Mouse (Mus musculus) layer of hippocampus, adult 2 months (tissue): ENCODE results near the gene Rora. TPM values are rescaled to one million over a fixed set of nuclear protein-coding genes. Genes with fewer than 3 reads are reported as not detected.

Experiments
- DNase-seq, 2 experiments: peaks; one replicate each; pipeline ENCODE4 v3.0.0; 2022; ENCODE audit warnings: low spot score in 2 of 2
- H3K27ac ChIP-seq: fragments of 200-600 bp; 2 replicates; pipeline ENCODE4 v1.8.1; 2022
- H3K4me3 ChIP-seq: fragments of 200-600 bp; 2 replicates; pipeline ENCODE4 v1.8.1; 2022; ENCODE audit warnings: mild to moderate bottlenecking
- CTCF ChIP-seq: fragments of 200-600 bp; conservative IDR thresholded peaks from 2 replicates; pipeline ENCODE4 v1.8.1; 2022; ENCODE audit warnings: antibody characterized with exemption, mild to moderate bottlenecking, moderate library complexity
- total RNA-seq, 2 experiments: library from RNA; stranded (reverse); gene quantifications; 2 replicates each; pipeline ENCODE4 v1.2.3; 2021

Rora gene
- total RNA-seq, 2 experiments from 2014 or later = 32.0 to 35.6 TPM

DNA sequence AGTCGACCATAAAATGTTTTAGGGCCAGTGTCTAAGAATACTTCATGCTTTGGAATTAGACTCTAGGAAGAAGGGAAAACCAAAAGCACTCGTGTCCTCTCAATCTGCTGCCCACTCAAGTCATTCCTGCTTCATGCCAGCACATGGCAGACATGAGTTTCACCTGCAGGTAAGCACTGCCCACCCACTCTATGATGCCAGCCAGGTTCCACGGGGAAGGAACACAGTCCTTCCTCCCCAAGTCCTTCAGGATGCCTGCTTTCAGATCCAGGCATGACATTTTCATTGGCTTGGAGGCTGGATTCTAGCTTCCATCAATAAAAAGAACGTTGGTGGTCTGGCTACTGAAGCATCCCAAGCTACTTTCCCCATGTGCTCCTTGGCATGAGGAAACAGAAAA, 166.4 kb downstream of the Rora start:
- H3K4me3 ChIP-seq = no peak overlapping the region
- TF ChIP-seq CTCF = no peak
- no peak overlapping the region for H3K27ac ChIP-seq
- no peak for DNase-seq

DNA sequence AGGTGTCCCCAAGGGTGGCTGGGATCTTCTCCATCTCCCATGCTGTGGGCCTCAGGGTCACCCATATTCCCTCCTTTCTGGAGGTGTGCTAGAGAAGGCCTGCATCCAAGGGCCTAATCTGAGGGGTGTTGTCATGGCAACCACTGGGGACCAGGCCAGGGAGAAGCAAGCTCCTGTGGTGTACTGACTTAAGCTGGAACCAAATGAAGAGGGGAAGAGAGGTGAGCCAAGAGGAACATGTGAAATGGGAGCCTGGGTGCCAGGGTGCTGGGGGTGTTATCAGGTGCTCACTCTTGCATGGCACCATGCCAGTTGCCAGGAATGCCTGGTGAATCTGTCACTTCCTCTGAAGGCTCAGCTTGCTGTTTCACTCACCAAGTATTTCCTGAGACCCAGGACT, 166.9 kb downstream of the Rora start:
- no peak for DNase-seq
- Histone ChIP-seq H3K27ac (no peak overlapping the region), H3K4me3 (no peak overlapping the region)
- no peak for TF ChIP-seq CTCF

GRCm38 (mm10) chr9:68821388-68821787, 167.8 kb downstream of the Rora start:
- Histone ChIP-seq H3K27ac (no peak overlapping the region), H3K4me3 (no peak overlapping the region)
- TF ChIP-seq CTCF = no peak
- DNase-seq = no peak

DNA sequence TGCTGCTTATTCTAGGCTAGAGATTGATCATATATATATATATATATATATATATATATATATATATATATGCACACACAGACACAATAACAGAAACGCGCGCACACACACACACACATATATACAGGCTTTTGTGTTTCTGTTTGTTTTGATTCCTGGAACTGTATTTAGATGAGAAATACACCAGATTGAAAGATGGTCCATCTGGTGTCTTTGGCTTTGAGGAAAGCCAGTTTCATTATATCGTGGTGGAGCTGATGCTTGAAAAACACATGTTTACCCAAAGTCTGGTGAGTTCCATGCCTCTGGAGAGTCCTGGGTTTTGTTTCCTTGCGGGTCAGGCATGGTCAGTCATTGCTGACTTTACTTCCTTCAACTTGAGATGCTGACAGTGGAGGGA, 169.7 kb downstream of the Rora start:
- TF ChIP-seq CTCF = no peak
- no peak overlapping the region for H3K4me3 ChIP-seq
- peak in 1 of 2 experiments; percentile 10 for DNase-seq
- no peak overlapping the region for H3K27ac ChIP-seq

- Histone ChIP-seq H3K4me3 (no peak overlapping the region), H3K27ac (no peak overlapping the region)
- DNase-seq = no peak
- no peak for TF ChIP-seq CTCF
Measured at GRCm38 (mm10) chr9:68825107-68825506, 171.5 kb downstream of the Rora start.

DNA sequence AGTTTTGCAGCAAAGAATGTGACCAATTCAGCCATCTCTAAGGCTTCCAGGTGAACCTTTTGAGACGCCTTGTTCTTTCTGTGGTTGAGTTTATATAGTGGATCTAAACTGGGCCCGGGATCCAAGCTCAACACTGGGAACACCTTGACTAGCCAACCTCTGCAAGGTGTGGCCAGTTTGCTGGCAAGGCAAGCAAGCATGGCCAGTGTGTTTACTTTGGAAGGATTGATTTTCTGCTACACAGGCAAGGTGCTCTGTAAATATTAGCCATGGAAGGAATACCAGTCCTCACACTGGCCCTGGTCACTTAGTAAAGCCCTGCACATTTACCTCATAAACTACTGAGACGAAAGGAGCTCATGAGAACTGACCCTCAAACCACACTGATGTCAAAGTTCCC, 172.3 kb downstream of the Rora start:
- DNase-seq = no peak
- H3K27ac ChIP-seq = no peak overlapping the region
- H3K4me3 ChIP-seq = no peak overlapping the region
- TF ChIP-seq CTCF = no peak

DNA sequence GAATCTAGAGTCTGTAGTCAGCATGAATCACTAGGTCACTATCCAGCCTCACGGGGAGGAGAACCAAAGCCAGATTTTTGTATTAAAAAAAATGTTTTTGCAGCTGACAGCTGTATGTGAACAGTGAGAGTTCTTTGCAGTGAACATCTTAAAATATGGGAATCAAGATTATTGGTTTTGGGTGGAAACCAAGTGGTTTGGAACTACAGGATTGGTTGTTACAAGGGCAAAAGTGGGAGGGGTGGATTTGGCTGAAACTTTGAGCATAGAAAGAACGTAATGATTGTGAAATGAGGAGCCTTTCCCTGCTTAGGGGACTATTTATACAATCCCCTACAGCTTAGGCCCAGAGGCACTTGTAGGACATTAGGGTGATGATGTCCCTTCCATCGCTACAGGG, 173.9 kb downstream of the Rora start:
- no peak overlapping the region for H3K4me3 ChIP-seq
- TF ChIP-seq CTCF = no peak
- no peak overlapping the region for H3K27ac ChIP-seq
- DNase-seq = no peak

DNA sequence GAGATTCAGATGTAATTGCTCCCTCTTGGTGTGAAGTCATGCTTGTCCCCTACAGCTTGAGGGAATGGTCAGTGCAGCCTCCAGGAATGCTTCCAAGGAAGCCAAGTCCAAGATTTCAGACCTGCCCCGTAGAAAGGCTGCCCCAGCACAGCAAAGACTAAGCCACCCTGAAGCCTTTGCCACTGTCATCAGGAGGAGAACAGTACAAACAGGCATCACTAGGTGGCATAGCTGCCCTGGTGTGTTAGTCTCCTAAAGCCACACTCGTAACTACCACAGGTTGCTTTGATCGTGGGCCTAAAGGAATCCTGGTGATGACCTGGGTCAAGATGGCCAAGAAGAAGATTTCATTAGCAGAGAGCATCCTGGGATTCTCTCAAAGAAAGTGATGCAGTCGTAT, 176.3 kb downstream of the Rora start:
- peak; percentile 82 for TF ChIP-seq CTCF
- no peak overlapping the region for H3K4me3 ChIP-seq
- H3K27ac ChIP-seq = no peak overlapping the region
- peak; percentile 15 to 39 for DNase-seq

GRCm38 (mm10) chr9:68833323-68833722, 179.7 kb downstream of the Rora start:
- DNase-seq = no peak
- H3K27ac ChIP-seq = no peak overlapping the region
- TF ChIP-seq CTCF = no peak
- no peak overlapping the region for H3K4me3 ChIP-seq

GRCm38 (mm10) chr9:68835037-68835649, 181.6 kb downstream of the Rora start:
- Histone ChIP-seq H3K4me3 (no peak overlapping the region), H3K27ac (no peak overlapping the region)
- TF ChIP-seq CTCF = no peak
- no peak for DNase-seq

- H3K27ac ChIP-seq = no peak overlapping the region
- no peak overlapping the region for H3K4me3 ChIP-seq
- TF ChIP-seq CTCF = no peak
- no peak for DNase-seq
Measured at GRCm38 (mm10) chr9:68842134-68842892, 188.7 kb downstream of the Rora start.

DNA sequence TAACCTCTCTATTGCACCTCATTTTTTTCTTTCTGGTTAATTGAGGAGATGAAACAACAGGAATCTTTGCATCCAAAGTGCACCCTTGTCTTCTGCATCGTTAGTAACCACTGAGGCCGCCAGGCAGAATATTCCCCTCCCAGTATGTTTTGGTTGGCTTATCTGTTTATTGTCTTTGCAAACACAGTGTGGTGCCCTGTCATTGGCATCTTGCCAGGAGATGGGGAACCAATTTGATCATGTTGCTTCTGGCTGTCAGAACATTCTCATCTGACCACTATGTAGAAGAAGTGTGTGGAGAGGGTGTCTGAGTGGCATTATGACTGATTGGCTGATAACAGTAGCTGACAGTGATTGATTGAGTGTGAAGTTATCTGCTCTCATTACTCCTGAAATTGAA, 192.0 kb downstream of the Rora start:
- Histone ChIP-seq H3K4me3 (no peak overlapping the region), H3K27ac (no peak overlapping the region)
- TF ChIP-seq CTCF = no peak
- no peak for DNase-seq

GRCm38 (mm10) chr9:68850321-68850720, 196.7 kb downstream of the Rora start:
- no peak overlapping the region for H3K4me3 ChIP-seq
- H3K27ac ChIP-seq = no peak overlapping the region
- no peak for TF ChIP-seq CTCF
- no peak for DNase-seq

- TF ChIP-seq CTCF = no peak
- H3K4me3 ChIP-seq = no peak overlapping the region
Measured at GRCm38 (mm10) chr9:68852201-68852600, 198.6 kb downstream of the Rora start.

GRCm38 (mm10) chr9:68852934-68853333, 199.3 kb downstream of the Rora start:
- H3K4me3 ChIP-seq = no peak overlapping the region
- H3K27ac ChIP-seq = no peak overlapping the region
- no peak for DNase-seq
- TF ChIP-seq CTCF = no peak

More at GRCm38 (mm10) chr9:68852201-68852600, 198.6 kb downstream of the Rora start:
- no peak for DNase-seq
- no peak overlapping the region for H3K27ac ChIP-seq
